Mouse (Mus musculus): ENCODE results near the gene Wdfy2.
A peak's percentile ranks its signal among the peaks of the same experiment; 100 is the strongest.

- TF ChIP-seq CTCF (IDR thresholded peaks at IDR 0.05; ENCODE audit: insufficient read depth, low read length) (no peak), POLR2A (IDR thresholded peaks at IDR 0.05; ENCODE audit: borderline replicate concordance, extremely low read depth, low read depth, low read length) (peak; percentile 37; the same call in 1 of the 2 replicates)
Observed at GRCm38 (mm10) chr14:62837641-62838252, at the start of gene Wdfy2.

All from lung, adult 2 months (tissue).